Mouse (Mus musculus) retina, embryonic 14.5 days (tissue): ENCODE data around the gene Sncb.
A peak's percentile ranks its signal among the peaks of the same experiment; 100 is the strongest.
"Not testable (repeated sequence)": the region's sequence is repeated elsewhere in the genome, so short reads cannot be mapped to it uniquely, and the experiment has no call there.

ENCODE experiments used
- DNase-seq: peaks from one replicate; pipeline ENCODE4 v3.0.0-alpha.2; 2015; ENCODE audit warnings: low spot score

Sncb gene

GRCm38 (mm10) chr13:54766192-54766768, at the start of gene Sncb:
Gene Sncb (minus strand): TSS chr13:54766595.
- peak; percentile 84 for DNase-seq

- DNase-seq = no peak
These were observed 47.0 kb upstream of the Sncb start for GRCm38 (mm10) chr13:54813381-54813780.

- no peak for DNase-seq
These were observed 45.1 kb upstream of the Sncb start for GRCm38 (mm10) chr13:54811476-54811875.

- no peak for DNase-seq
These were observed 41.7 kb upstream of the Sncb start for GRCm38 (mm10) chr13:54808067-54808466.

- peak; percentile 81 for DNase-seq
These were observed 40.1 kb upstream of the Sncb start for GRCm38 (mm10) chr13:54806434-54806976.

- peak; percentile 75 for DNase-seq
These were observed 38.9 kb upstream of the Sncb start for GRCm38 (mm10) chr13:54805134-54805838.

GRCm38 (mm10) chr13:54803010-54803409, 36.6 kb upstream of the Sncb start:
- no peak for DNase-seq

GRCm38 (mm10) chr13:54800206-54800605, 33.8 kb upstream of the Sncb start:
- DNase-seq = no peak

GRCm38 (mm10) chr13:54799701-54800100, 33.3 kb upstream of the Sncb start:
- peak; percentile 93 for DNase-seq

GRCm38 (mm10) chr13:54798740-54799139, 32.3 kb upstream of the Sncb start:
- no peak for DNase-seq

GRCm38 (mm10) chr13:54797861-54798643, 31.7 kb upstream of the Sncb start:
- no peak for DNase-seq

GRCm38 (mm10) chr13:54797356-54797755, 31.0 kb upstream of the Sncb start:
- peak; percentile 85 for DNase-seq

GRCm38 (mm10) chr13:54794843-54795242, 28.4 kb upstream of the Sncb start:
- DNase-seq = peak; percentile 15

- DNase-seq = no peak
These were observed 27.7 kb upstream of the Sncb start for GRCm38 (mm10) chr13:54794002-54794577.

GRCm38 (mm10) chr13:54792259-54793230, 26.1 kb upstream of the Sncb start:
- DNase-seq = peak; percentile 57

GRCm38 (mm10) chr13:54789561-54790397, 23.4 kb upstream of the Sncb start:
- peak; percentile 61 for DNase-seq

- DNase-seq = peak; percentile 100
These were observed 22.6 kb upstream of the Sncb start, which contains the start of gene Tspan17 for GRCm38 (mm10) chr13:54788740-54789560. Gene Tspan17 (plus strand): TSS chr13:54789377.

- DNase-seq = not testable (repeated sequence)
These were observed 21.2 kb upstream of the Sncb start for GRCm38 (mm10) chr13:54787591-54787990.

GRCm38 (mm10) chr13:54783698-54784097, 17.3 kb upstream of the Sncb start, which contains the start of gene Eif4e1b:
Gene Eif4e1b (plus strand): TSS chr13:54783998.
- no peak for DNase-seq
